Mouse (Mus musculus): Measurements from ENCODE around the gene Phf21b.

The Phf21b gene

DNA sequence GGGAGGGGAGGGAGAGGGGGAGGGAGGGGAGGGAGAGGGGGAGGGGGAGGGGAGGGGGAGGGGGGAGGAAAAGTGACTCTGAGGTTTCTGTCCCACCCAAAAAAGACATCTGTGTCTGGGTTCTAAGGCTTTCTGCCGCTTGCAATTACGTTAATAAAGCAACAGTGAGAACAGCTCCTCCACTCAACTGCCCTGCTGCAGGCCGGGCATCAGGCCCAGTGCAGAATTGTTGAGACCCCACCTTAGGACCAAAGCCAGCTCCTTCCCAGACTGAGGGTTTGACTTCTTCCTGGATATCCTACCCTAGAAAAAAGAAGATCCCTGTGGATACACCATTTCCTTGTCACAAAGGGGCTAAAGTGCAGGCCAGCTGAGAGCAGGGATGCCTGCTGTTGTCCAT lies 9.6 kb downstream of the Phf21b start:
- no peak for DNase-seq (ENCODE audit: low read depth)

DNA sequence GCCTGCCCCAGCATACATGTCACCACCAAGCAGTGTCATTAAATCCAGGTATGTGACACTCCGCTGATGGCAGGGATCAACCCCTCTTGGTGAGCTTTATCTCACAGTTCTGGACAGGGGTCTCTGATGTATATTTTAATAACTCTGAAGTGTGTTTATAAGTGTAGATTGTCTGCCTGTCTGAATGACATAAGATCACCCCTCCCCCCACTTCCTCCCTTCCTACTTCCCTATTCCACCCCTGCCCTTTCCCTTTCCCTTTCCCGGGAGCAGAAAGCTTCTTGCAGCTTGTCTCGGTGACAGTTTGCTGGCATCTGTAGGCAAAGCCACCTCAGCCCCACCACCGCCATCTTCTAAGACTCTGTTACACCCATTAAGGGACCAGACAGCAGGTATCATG lies 11.0 kb downstream of the Phf21b start:
- no peak for DNase-seq (ENCODE audit: low read depth)

DNA sequence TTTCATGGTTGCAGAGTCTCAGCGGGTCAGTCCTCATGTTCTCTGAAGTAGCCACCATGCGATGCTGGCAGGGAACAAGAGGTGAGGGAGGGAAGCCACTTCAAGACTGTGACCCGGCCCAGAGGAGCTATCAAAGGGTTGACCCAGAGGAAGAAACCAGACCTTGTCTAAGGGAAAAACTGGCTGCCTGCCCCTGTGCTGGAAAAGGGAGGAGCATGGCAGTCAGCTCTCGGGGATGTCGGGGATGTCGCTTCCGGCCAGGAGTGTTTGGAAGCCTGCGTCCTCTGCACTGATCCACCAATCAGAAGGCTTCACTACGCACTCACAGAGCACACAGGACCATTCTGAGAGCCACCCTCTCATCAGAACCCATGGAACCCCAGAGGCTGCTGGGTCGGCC lies 12.8 kb downstream of the Phf21b start:
- DNase-seq (ENCODE audit: low read depth): no peak

DNA sequence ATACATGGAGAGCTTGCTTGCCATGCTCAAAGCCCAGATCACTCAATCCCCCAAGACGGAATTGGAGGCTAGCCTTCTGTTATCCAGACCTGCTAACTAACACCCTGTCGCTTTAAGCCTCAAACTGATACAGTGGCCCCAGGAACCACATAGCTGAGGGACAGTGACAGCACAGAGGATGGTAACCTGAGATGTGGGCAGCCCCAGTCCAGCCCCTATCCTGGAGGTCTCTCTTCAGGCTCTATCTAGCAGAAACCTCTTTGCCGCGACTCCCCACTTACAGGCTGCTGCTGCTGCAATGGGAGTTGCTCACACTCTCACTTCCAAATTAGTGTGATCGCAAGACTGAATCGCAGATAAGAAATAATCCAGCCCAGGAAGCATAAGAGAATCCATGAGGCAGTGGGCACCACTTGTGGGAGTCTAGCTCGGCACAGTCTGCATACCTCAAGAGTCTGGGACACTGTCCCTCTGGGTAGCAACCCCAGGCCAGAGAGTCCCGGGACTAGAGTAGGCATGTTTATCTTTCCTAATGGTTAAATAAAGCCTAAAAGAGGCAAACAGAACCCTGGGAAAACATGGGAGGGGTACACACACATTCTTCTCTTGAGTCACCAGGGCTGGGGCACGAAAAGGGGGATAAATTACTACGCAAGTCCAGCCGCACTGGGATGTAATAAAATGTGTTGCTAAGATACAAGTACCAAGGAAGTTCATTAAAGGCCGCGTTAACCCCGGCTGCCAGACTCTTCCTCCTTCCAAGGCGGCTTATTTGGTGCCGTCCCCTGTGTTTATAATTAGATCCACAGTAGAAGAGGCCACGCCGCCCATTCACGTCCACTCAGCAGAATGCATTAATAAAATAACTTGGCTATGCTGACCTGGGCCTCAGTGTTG lies 13.7 kb downstream of the Phf21b start:
- no peak for DNase-seq (ENCODE audit: low read depth)

DNA sequence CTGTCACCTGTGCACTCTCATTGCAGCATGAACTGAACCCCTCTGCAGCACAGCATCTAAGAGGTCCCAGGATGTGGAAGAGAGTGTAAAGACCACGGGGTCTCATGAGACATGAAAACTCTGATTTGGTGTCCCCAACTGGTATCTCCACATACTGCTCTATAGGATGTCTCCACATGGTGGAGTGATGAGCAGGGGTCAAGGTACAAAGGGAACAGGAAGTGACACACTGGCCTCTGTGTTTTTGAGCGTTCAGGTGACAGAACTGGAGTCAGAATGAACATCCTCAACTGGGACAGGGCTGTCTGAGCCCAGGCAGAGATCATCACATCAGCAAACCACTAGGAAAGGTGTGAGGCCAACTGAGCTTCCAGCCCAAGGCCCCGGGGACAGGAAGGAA lies 15.3 kb downstream of the Phf21b start:
- no peak for DNase-seq (ENCODE audit: low read depth)

DNA sequence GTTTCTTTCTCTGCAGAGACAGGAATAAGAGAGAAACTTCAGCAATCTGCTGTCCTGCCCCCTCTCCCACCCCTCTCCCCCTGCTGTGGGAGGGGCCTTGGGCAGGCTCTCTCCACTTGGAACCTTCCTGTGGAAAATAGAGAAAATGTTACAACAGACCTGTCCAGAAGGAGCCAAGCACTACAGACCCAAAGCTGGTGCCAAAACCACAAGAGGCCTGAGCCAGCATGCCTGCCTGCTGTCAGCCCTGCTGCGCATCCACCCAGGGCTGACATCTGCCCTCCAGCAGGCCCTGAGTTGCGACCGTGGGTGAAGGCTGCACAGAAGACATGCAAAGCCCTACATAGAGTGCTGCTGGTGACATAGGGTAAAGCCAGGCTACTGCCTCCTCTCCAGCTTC lies 16.3 kb downstream of the Phf21b start:
- DNase-seq (ENCODE audit: low read depth): no peak

DNA sequence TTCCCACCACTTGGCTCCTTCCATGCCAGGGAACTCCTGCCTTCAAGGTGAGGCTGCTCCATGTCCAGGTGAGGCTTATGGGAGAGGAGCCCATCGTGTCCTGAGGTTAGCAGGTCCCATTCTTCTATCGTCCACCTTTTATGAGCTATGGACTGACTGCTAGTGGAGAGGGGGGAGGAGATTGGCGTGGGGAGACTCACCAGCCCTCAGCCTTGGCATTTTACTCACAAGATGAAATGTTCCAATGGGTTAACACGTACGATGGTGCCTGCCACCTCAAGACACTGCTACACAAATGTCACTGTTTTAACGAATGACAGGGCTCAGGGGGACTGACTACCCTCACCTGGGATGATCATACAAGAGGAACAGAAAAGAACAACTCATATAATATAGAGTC lies 18.0 kb downstream of the Phf21b start:
- no peak for DNase-seq (ENCODE audit: low read depth)

DNA sequence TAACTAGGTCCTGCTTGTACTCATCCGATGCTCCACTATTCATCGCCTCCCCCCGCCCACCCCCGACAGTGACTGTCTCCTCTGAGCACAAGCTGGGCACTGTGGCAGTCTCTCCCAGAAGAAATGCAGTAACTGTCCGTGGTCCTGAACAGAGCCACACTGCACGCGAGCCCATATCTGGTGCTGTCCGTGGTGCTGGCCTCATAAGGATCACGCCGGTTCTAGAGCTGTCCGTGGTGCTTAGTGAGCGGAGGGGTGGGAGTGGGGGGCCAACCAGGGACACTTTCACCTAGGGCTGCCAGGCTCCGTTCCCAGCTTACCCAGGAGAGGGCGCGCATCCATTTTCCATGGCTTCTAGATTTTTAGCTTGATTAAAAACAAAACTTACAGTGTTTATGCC lies 26.4 kb downstream of the Phf21b start:
- DNase-seq (ENCODE audit: low read depth): peak; percentile 71

DNA sequence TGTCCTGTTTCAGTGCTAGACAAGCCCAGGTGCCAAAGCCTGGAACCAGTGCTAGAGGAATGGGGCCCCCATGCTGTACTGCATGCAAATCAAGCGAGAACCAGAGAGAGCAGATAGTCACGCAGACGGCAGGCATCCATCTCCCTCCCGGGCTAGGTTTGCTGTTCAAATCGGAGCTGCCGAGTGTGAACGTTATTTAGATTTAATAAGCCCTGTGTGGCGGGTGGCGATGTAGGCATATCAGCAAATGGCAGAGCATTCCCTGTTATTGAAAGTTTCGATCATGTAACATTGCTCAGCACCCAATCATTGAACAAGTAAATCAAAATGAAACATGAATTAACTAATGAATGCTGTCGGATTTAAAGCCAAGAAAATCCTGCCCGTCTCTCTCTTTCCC lies 27.2 kb downstream of the Phf21b start:
- no peak for DNase-seq (ENCODE audit: low read depth)

DNA sequence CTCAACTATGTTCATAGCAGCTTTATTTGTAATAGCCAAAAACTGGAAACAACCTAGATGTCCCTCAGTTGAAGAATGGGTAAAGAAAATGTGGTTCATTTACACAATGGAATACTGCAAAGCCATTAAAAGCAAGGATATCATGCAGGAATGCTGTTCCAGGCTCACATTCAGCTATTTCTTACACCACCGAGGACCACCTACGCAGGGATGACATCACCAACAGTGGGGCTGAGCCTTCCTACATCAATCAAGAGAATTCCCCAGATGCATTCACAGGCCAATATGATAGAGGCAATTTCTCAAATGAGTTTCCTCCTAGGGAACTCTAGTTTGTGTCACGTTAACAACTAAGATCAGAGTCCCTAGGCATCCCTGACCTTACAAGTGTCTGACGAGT lies 32.8 kb downstream of the Phf21b start:
- no peak for DNase-seq (ENCODE audit: low read depth)

DNA sequence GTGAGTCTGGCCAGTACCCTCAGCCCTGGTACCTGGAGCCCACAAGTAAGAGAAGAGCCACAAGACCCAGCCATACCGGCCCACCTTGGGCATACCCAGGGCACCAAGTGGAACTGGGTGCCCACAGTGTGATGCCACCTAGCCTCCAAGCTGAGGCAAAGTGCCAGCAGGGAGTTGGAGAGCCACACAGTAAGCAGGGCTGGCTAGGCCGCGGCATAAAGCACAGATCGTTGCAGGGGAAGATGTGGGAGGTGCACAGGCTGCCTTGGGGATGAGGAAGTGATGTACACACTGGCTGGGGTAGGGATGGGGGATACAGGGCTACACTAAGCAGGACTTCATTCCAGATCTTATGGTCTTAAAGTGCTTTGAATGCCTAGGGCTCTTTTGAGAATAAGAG lies 35.0 kb downstream of the Phf21b start:
- no peak for DNase-seq (ENCODE audit: low read depth)

DNA sequence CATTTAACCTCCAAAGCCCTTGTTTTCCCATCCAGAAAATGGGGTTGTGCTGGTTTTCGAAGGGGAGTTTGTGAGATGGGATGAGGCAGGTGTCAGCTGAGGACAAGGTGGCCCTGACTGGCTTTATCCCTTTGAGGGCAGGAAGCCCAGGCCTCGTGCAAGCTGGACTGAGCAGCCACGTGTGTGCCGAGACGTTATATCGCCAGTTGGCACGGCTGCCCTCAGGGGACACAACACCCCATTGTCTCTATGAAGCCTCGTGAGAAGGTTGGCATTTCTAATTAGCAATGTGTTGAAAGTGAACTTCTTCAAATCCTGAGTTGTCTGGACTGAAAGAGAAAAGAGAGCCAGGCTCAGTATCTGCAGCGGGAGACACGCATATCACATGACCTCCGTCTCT lies 37.6 kb downstream of the Phf21b start:
- DNase-seq (ENCODE audit: low read depth): no peak

DNA sequence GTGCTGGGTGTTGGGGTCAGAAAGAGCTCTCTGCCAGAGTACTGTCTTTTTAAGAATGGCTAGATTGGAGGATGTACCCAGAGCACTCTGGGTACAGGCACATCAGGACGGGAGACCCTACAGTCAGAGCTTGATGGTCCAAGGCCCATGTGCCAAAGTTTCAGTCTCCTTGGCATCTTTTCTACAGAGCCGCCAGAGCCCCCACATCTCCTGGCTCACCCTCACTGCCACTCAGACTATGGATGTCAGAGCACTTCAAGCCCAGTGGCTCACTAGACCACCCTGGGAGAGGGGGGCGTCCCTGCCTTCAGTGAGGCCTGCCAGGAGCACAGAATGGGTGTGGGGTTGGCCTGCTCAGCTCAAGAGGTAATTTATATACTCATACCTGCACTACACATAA lies 38.3 kb downstream of the Phf21b start:
- no peak for DNase-seq (ENCODE audit: low read depth)

DNA sequence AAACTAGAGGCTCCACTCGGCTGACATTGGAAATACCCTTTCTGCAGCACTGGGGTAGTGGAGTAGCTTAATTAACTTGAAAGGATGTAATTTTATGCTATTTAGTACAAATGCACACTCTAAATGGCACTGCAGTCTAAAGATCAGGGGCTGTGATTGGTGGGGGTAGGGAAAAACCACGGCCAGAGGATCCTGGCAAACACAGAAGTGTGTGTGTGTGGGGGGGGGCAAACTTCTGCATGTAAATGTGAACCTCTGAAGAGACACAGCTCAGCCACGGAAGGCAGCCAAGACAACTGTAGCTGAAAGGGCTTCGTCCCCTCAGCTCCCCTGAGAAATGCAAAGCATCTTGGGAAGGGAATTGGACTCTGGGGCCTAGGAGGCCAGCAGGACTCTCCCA lies 40.7 kb downstream of the Phf21b start:
- no peak for DNase-seq (ENCODE audit: low read depth)

DNA sequence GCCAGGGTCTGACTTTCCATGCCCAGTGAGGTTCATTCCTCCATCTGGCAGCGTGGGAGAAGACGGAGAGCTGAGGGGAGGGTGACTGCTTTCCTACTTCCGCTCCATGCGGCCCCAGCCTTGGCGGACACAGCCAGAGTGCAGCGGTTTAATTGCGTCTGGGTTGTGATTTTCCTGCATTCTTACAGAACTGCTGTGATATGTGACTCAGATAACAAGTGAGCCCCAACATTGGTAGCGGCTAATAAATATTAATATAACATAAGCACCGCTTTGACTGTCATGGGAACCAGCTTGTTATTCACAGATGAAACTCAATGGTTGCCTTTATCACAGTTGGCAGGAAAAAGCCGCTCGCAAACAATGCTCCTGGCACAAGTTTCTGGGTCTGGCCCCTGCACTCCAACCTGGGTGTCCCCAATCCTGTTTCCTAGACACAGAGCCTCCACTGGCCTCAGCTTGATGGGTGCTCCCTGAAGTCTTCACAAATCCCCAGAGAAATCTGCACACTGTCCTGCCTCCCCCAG lies 43.0 kb downstream of the Phf21b start:
- DNase-seq (ENCODE audit: low read depth): no peak

DNA sequence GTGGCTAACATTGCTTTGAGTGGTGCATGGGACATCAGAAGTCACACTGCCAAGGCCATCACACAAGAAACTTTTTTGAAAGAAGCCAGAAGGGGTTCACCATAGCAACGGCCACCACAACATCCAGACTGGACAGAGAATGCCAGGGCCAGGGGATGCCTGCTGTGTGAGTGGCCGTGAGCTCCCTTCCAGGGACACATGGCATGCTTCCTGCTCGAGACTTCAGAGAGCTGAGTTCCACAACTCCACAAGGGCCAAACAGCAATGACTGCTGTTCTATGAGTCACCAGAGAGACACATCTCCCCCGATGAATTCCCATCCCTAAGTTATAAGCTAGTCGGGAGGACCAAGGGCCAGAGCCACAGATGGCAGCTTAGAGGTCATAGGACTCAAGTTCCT lies 44.7 kb downstream of the Phf21b start:
- DNase-seq (ENCODE audit: low read depth): no peak

DNA sequence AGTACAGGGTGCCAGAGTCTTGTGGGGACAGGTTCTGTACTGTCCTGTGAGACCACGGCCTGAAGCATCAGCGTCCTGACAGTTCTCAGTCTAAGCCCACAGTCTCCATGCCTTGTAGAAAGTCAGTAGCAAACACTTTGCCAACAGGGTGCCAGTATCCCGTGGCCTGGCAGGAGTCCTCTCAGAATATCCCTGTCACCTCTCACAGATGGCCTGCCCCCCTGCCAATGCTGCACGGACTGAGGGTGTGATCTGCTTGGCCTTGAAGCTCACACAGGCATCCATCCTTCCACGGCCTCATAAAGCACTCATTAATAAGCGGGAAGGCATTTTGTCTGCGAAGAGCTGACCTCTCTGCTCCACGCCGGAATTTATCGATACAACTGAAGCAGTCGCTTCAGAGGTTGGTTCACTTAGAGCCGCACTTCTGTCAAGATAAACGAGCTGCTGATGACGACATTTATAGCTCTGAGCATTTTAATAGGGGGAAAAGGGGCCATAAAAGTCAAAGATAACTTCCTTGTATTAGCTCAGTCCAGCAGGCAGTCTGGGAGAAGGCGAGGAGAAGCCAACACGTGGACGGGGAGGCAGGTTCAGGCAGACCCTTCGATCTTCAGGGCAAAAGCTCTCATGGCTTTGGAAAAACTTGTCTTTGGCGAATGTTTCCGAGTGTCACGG lies 46.4 kb downstream of the Phf21b start:
- DNase-seq (ENCODE audit: low read depth): no peak

DNA sequence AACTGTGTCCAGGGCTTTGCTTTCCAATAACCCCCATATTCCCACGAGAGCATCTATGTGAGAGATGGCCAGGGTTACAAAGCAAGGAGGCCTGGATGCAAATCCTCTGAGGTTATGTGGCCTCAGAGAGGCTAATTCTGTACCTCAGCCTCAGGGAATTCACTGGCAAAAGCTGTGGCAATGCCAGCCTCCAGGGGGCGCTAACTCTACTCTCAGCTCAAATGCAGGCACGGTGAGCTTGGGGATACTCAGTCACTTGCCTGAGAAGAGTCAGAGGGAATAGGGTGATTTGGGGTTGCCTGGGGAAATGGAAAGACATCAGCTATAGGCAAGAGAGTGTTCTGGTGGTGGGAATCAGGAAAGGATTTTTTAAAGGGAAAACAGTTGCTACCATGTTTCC lies 52.2 kb downstream of the Phf21b start:
- peak; percentile 51 for DNase-seq (ENCODE audit: low read depth)

DNA sequence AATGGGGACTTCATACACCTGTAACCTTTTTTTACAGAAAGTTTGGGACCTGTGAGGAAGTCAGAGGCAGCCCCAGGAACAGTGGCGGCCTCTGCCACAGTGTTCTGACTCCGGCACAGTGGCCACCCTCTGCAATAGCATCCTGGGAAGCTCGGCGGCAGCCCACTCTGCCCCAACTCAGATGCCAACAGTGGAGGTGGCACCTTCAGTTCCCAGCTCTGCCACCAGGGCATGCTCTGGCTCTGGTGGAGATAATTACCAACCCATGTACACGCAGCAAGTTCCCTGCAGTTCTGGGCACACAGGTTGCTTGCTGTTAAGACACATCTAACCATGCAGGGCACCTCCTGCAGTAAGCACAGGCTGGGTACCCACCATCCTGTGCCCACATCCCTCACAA lies 55.7 kb downstream of the Phf21b start:
- peak; percentile 4 for DNase-seq (ENCODE audit: low read depth)

DNA sequence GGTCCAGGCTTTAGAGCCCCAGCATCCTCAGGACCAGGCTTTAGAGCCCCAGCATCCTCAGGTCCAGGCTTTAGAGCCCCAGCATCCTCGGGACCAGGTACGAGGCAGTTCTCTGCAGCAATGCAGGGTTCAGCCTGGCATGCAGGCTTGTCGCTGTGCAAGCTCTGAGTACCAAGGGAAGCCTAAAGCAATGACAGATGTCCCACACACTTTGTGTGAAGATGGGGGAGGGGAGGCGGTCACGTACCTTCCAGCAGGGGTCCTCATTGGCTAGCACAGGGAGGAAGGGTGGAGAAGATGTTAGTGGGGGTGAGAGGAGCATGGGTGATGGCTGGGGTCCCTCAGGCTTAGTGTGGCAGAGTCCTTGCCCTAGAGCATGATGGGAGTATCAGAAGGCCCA lies 62.2 kb downstream of the Phf21b start:
- no peak for DNase-seq (ENCODE audit: low read depth)

DNA sequence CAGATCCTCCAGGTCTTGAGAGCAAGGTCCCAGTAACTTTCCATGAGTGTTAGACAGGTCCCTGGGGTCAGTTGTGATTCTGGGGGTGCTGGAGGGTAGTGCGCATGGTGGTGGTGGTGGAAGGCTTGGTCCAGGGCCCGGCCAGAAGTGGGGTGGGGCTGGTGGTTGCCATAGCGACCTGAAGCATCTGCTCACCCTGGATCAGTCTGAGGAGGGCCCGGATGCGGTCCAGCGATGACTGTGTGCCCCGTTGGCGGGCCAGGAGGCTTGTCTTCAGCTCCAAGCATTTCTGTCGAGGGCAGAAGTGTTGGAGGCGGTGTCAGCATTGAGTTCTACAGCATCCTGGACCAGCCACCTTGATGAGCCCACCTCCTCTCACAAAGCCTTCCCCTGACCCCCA lies 68.7 kb downstream of the Phf21b start:
- DNase-seq (ENCODE audit: low read depth): no peak

DNA sequence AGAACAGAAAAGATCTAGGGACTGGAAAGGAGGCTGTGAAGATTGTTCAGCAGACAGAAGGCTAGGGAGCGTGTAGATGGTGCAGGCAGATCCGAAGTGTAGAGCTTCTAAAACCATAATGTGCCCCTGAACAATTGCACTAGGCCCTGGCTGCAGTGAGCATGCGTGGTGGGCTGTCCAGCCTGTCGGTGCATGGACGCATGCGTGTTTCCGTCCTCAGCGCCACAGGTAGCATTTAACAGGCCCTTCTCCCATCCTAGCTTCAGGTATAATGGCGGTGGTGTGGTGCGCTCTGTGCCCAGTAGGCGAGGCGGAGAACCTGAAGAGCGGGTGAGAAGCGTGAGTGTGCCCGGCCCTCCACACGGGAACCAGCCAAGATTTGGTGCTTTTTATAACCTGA lies 71.0 kb downstream of the Phf21b start:
- DNase-seq (ENCODE audit: low read depth): no peak

DNA sequence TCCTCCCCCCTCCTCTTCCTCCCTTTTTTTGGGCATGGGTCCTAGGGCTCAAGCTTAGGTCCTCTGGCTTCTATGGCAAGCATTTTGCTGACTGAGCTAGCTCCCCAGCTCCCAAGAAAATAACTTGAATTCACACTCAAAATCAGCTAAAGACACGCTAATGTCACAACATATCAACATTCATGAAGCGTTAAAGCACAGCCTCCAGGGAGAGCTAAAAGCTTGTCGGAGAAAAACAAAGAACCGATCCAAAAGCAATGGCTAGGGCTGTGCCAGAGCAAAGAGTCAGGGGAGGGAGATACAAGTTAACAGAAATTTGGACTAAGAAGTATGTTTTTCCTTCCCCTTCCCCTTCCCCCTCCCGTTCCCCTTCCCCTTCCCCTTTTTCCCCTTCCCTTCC lies 77.3 kb downstream of the Phf21b start:
- DNase-seq (ENCODE audit: low read depth): no peak
